Mouse (Mus musculus): ENCODE measurements around the gene Fam124a.

DNA sequence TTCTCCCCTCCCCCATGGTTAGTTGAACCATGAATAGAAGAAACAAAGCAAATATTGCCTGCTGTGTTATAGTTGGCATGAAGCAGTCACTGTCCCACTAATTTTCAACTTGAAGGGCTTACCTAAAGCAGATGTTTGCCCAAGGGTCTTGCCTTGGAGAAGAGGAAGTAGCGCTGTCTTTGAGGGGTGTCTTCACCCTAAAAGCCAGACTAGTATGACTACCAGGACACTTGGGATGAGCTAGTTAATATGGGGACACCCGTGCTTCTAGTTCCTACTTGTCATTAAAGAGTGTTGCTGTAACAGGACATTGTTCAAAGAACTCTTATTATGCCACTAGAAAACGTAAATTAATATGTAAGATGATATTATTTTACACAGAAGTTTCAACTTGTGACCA lies 1.6 kb downstream of the Fam124a start:
- TF ChIP-seq CTCF (IDR thresholded peaks at IDR 0.05; ENCODE audit: control insufficient read depth, insufficient read depth, insufficient read length) (no peak), CEBPB (IDR thresholded peaks at IDR 0.05; ENCODE audit: low read depth) (no peak), FOSL1 (IDR thresholded peaks at IDR 0.05; ENCODE audit: insufficient read depth, low read length, poor library complexity, severe bottlenecking) (no peak), USF1 (IDR thresholded peaks at IDR 0.05; ENCODE audit: low read depth) (no peak)

All from C2C12 (cell line).